Mouse (Mus musculus): Measurements from ENCODE around the gene Gng2.

Gng2 gene

DNA sequence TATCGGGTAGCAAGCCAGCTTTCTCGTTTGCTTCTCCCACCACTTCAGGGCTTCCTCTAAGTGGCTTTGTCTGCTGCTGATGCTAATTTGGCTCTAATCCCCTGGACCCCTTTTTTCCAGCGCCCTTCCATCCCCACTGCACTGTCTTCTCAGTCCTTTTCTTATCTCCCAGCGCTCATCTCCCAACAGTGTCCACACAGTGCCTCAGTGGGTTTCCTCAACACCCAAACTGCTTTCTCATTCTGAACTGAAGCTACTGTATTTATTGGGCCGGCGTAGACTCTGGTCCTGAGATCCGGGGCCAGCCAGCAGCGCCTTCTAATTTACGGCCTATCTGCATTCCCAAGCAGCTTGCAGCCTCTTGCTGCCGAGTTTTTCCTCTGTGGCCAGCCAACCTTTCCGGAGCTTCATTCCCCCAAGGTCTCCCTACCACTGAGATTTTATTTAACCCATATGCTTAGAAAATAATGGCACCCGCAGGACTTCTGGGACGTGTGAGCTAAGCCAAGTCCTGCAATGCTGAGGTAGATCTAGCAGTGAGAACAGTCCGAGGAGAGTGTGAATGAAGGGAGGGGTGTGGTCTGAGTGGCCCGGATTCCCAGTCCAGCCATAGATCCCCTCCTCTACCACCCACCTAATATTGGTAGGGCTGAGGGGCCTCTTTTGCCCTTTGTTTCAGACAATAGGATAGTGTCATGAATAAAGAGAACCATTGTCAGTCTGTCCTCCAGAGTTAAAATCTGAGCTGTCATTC is at the start of gene Gng2:
TSS of gene Gng2 (minus strand) at position 357 of the 754 bp plus-strand sequence.
- no peak for DNase-seq

DNA sequence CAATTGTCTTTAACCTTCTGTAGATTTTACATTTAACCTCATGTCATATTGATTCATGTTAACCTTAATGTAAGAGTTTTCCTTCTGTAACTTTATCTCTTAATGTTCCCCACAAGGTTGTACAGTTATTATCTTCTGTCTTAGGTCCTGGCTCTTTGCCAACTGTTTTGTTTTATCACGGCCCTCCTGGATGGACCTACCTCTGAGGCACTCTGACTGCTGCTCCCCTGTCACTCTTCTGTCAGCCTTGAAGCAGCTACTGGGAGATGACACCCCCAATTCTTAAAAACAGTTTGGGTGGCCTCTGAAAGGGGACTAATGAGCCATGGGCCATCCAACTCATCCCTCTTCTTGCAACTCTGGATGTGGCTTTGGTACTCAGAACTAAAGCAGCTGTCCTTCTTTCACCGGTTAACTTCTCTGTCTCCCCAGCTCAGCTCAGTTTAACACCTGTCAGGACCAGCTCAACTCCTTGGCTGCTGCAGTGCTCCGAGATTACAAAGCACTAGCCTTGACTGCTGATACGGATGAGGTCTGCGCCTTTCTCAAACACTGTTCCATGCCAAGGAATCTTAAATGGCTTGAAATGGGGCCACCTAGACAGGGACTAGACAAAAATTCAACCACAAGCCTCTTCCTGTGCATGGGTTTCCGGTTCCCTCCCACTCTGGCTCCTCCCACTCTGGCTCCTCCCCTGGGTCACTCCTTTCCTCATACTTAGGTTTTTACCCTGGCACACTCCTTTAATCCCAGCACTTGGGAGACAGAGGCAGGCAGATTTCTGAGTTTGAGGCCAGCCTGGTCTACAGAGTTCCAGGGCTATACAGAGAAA is 47.7 kb upstream of the Gng2 start:
- DNase-seq, result no peak

DNA sequence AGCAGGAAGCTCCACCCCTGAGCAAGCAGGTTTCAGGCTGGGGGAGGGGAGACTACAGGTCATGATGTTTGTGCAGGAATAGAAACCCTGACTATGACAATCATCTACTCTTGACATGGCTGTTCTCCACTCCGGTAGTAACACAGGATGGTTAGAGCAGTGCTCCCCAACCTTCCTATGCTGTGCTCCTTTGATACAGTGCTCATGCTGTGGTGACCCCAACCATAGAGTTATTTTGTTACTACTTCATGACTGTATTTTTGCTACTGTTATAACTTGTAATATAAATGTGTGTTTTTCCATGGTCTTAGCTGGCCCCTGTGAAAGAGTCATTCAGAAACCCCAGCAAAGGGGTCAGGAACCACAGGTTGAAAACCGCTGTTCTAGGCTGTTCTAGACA is 46.5 kb upstream of the Gng2 start:
- no peak for DNase-seq

DNA sequence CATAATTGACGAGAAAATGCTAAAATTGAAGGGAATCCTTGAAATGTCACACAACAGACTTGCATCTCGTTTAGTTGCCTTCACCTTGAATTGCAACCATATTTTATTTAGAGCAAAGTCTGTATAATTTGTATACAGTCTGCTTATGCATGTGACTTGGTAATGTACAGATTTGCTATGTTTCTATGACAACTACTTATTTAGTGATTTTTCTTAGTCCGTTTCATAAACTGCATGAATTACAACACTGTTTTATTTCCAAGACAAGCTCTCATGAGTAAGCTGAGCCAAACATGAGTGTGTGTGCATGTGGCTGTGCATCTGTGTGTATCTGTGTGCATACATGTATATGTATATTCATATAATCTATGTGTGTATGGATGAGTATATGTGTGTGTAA is 42.1 kb upstream of the Gng2 start:
- DNase-seq, result no peak

DNA sequence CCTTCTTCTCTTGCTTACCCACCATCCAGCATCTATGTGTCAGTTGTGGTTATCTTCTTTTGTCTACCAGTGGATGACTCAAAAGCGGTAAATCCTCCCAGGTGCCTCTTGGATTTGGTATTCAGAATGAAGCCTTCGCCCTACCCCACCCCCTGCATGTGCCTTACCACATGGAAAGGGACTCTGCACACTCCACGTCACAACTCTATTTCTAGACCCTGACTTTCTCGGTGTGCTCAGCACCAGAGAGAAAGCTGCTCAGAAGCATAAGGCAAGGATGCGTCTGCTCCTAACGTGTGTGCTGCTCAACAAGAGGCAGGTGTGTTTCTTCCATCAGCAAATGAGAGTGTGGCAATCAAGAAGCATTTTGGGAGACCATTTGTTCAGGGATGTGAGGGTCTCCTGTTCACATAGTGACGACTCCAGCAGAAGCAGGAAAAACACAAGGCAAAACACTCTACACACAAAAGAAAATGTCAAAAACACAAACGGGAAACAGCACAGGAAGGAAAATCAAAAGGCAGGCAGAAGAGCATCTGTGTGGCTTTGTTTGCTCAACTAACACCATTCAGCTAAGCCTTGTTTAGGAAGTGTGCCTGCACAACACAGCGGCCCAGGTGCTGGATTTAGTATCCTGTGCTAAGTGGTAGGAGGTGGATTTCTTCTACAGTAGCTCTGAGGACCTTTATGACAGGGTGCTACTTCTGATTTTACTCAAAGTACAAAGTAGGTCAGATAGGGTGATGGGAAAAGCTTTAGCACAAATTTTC is 35.3 kb upstream of the Gng2 start:
- peak; percentile 17 for DNase-seq

DNA sequence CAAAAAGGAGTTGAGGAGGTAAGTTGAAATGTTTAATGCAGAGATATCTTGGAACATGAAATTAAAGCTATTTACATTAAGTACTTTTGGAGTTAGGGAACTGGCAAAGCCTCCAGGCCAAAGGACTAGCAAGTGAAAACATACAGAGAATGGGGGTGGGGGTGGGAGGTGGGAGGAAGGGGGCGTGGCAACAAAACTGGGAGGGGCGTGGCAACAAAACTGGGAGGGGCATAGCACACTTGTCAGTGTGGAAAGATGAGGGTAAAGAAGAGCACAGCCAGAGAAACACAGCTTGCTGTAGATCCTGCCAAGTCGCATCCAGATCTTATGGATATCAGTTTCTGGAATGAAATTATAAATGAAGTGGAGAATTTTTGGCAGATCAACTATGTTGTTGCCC is 30.0 kb upstream of the Gng2 start:
- no peak for DNase-seq

DNA sequence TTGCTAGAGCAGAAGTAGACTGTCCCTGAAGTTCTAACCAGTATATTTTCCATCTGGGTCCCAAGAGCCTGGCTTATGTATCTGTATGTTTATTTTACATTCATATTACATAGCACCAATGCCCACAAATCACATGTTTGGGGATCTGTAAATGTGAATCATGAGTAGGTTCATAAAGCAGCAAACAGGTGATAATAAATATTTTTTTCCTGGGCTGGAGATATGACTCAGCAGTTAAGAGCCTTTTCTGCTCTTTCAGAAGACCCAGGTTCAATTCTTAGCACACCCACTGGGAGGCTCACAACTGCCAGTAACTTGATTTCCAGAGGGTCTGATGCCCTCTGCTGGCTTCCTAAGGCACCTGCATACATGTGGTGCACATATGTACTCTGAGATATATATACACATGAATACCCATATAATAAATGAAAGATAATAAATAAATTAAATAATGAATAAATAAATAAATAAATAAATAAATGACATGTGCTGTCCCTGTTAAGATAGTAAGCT is 27.4 kb upstream of the Gng2 start:
- DNase-seq, result no peak

DNA sequence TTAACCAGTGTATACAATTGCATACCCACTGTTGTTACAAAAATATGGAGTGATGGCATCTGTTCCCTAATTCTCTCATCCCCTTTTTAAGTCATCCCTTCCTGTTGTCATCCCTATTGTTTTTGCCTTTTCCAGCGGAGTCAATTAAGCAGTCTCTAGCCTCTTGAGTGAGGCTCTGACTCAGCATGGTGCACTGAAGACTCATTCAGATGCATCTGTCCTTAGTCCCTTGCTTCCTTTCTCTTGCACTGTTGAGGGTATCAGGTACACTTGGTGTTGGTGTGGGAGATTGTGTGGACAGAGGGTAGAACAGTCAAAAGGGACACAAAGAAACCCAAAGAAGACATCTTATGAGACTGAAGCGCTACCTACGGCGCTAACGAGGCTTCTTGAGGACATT is 19.4 kb upstream of the Gng2 start:
- DNase-seq, result no peak

DNA sequence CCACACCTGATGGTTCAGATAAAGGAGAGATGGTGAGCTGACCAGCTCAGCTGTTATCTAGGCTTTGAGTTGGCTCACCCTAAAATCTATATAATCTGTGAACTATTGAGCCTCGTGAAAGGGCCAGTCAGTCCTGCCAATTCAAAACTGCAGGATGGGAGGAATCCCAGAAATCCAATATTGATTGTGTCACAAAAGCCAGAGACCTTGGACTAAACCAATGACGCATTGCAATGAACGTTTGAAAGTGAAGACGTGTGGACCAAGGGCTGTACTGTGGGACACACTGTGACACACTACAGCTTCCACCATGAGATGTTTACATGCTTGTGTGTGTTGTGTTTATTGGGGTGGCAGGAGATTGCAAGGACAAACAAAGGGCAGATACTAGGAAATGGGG is 18.5 kb upstream of the Gng2 start:
- no peak for DNase-seq

DNA sequence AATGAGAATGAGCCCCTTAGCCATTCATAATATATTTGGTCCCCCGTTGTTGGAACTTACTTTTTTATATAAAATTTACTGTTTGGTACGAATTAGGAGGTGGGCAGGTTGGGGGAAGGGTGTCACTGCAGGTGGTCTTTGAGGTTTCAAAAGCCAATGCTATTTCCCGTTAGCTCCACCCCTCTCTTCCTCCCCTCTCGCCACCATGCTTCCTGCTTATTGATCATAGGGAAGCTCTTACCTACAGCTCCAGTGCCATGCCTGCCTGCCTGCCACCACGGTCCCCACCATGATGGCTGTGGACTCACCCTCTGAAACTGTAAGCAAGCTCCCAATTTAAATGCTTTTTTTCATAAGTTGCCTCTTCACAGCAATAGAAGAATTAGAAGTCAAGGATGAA is 16.6 kb upstream of the Gng2 start:
- no peak for DNase-seq

DNA sequence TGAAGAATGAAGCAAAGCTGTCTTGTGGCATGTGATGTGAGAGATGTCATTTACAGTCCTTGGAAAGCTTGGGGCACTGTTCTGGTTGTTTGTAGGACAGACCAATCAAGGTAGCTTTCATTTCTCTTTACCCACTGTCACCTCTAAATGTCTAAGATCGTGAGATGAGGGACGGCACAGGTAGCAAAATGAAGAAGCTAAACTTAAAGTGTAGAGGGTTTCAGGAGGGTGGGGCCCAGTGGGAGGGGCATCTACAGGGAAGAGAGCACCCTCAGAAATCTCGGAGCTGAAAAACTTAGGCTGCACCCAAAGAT is 16.1 kb upstream of the Gng2 start:
- DNase-seq, result no peak

DNA sequence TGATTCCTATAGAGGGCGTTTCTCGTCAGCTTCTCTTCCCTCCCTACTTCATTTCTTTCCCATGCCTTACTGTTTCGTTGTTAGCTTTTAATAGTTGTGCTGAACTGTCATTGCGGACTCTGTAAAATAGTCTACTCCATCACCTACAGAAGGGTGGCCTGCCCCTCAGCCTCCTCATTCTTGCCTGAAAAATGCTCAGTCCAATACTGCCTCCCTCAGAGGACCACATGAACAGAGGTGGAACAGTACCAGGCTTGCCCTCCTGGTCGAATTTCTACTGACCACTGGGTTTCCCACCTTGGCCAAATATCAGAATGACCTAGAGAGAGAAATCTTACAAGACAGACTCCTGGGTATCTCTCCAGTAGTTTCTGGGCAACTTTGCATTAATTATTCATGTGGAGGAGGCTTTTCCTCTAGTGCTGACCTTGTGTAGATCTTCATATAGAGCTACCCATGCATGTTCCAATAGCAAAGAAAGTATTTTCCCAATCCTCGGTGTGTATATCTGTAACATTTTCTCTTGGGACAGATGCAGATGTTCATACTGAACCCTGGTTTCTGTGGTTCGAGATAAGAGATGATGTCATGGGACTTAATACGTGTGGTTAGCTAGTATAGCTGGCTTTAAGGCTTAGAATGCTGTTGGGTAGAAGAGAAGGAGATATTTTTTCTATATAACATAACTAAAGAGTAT is 15.6 kb upstream of the Gng2 start:
- DNase-seq, result no peak

DNA sequence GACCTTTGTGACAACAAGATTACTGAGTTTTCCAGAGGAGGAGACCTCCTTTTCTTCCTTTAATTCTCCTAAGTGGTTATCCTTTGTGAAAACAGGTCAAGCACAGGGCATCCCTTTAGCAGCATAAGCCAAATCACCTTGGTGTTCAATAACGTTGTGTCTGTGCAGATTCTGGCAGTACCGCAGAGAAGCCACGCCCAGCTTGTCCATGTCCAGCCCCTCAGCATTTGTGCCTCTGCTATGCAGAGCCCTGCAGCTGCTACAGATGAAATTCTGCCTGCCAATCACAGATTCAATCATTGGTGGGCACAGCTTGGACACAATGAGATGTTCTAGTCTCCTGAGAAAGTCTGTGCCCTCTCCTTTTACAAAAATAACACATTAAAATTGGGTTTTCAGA is 14.4 kb upstream of the Gng2 start:
- no peak for DNase-seq

DNA sequence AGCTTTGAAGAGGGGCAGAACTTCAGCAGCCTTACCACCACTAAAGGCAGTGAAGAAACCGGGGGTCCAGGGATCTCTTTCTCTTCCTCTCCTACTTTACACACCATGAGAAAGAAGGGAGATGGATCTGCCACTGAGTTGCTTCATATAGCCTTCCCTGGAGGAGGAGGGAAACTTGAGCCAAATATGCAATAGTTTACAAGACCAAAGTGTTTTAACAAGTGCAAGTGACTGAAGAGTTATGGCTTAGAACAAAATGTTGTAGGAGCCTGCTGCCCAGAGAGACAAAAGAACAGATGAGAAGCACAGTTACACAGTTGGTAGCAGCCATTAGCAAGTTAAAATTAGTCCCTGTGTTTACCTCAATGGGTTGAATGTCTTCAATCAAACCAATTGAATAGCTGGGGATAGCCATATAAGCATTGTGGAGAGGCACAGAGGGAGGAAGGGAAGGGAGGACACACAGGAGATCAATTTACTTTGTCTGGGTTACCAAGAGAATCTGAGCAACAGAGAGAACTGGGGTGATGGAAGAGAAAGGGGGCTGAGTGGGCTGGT is 13.1 kb upstream of the Gng2 start:
- DNase-seq, result no peak

DNA sequence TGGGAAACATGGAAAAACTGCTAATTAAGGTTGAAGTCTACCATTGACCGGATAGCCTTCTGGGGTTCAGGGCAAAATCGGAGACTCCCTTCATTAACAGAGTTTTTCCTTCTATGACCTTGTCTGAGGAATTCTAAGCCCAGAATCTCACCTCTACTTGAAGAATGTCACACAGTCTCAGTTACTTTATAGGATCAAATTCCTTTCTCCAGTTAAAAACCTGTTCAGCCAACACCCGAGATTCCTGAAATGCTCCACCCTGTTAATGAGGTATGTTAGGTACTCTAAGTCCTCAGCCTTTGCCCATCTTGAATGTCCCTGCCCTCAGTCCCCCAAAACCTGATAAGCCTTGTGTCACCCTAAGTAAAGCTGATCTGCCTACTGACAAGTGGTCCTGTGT is 11.0 kb upstream of the Gng2 start:
- no peak for DNase-seq

DNA sequence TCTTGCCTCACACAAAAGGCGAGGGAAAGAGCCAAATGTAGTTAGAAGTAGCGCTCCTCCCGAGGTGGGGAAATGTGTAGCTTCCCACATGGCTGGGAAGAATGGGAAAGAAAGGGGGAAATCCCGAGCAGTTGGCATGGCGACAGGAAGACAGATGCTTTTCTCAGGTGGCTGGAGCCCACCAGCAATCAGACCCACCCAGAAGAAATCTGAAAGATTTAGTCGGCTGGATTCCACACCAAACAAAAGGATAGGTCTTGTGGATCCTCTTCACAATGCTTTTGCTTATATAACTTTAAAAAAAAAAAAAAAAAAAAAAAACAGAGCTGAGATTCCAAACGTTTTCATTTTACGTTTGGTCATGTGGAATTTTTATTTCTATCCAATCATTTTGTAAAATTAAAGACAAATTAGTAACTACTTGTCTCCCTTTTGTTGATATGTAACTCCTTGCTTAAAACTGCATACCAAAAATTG is 10.0 kb upstream of the Gng2 start:
- DNase-seq, result no peak

DNA sequence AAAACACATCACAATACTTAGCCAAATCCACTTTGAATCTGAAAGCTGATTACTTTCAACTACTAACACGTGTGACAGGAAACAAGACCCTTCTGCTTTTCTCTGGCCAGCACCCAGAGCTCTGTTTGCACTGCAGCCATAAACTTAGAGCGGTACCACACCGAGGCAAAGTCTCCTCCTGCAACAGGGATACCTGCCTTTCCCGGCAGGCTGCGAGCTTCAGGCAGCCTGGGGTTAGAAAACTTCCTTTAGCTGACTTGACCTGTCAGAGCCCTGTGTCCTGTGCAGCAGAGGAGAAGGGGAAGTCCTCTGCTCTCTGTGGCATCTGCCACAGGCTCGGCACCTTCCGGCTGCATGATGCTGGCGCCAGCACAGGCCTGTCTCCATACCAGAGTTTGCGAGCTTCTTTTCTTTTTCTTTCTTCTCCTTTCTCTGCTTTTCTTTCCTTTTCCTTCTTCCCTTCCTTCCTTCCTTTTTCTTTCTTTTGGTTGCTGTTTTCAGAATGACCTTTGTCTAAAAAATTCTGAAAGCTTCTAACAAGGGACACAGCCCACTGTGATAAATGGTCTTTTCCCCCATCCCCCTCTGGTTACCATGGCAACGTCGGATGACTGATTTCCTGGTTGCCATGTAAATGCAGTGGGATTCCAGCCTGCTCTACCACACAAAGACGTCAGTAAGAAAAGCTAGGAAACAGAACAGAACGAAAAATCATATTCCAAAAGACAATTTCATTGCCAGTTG is 9.4 kb upstream of the Gng2 start:
- peak; percentile 88 for DNase-seq

DNA sequence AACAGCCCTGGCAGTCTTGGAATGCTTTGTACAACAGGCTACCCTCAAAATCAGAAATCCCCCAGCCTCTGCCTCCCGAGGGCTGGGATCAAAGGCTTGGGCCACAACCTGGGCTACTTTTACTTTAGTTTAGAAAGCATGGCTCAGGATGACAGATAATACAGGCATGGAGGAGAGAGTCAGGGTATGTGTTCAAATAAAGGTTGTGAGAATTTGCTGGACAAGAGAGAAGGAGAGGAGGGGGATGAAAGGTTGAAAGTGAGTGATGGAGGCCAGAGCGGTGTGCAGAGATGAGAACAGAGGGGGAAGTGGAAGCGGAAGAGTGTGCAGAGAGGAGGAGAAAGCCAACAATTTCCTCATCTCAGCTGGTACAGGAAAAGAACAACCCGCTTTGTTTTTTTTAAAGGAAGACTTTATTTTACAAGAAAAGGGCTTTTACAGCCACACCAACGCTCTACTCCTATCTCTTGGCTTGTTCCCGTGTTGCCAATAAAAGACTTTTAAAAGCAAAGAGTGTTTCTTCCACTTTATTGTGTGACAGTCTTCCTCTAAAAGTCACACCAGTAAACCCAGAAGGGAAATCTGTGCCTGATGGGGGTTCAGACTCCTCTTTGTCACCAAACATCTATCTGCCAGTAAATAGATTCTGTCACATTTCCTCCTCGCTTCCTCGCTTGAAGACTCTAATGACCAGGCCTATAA is 8.6 kb upstream of the Gng2 start:
- DNase-seq, result no peak

DNA sequence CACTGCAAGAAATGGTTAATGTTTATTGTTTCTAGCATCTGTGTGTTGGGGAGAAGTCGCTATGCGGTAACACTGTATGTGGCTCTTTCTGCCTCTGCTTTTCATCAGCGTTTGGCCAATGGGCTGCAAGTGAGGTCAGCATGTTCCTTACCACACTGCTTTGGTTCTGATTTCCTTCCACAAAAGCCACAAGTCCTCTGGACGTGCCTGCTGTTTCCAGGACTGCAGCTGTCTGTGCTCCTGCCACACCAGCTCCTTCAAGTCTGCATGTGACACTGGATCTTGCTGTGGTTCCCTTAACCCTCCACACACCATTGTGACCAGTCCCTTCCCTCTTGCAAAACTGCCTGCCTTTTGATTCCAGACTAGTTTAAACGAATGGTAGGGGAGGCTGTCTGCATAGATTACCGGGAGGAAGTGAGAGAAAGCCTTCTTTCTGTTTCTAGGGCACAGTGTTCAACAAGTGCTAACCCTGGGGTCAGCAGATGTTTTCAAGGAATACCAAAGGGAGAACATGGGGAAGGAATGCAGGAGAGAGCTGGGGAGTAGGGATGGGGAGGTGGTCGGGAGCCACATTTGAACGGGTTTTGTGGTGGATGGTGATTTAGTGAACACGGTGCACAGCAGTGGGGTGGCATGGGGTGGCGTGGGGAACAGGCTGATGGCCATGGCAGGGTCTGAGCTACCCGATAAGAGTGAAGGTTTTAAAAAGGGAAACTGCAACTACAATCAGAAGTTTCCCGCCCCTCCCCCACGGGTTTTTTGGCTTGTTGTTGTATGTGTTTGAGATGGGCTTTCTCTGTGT is 7.9 kb upstream of the Gng2 start:
- no peak for DNase-seq

Data from right cerebral cortex, adult 18-20 months (tissue).